Mouse (Mus musculus): ENCODE measurements around the gene Tmem136. TPM values are rescaled to one million over a fixed set of nuclear protein-coding genes. Genes with fewer than 3 reads are reported as not detected.
A peak's percentile ranks its signal among the peaks of the same experiment; 100 is the strongest.

The Tmem136 gene
- polyA plus RNA-seq, 1 experiment from 2014 or later: 15.2 TPM

- Histone ChIP-seq H3K9ac (no peak overlapping the region), H3K27ac (ENCODE audit: poor library complexity, severe bottlenecking) (no peak overlapping the region), H3K27me3 (replicated peaks) (no peaks in the 10 kb centered on the region), H3K4me1 (replicated peaks) (peaks cover 29% of the 10 kb centered on the region), H3K4me3 (no peak overlapping the region), H3K36me3 (no peaks in the 10 kb centered on the region), H3K9me3 (replicated peaks) (no peaks in the 10 kb centered on the region), H3K4me2 (no peak overlapping the region)
- ATAC-seq (ENCODE audit: insufficient number of reproducible peaks, low FRiP score): no peak
- 98% methylated on average over 1 of the region's 1 CpGs for WGBS
These were observed 41.8 kb downstream of the Tmem136 start for GRCm38 (mm10) chr9:43074611-43075010.

GRCm38 (mm10) chr9:43071741-43072140, 44.6 kb downstream of the Tmem136 start:
- no peak for ATAC-seq (ENCODE audit: insufficient number of reproducible peaks, low FRiP score)
- Histone ChIP-seq H3K27me3 (replicated peaks) (no peaks in the 10 kb centered on the region), H3K4me1 (replicated peaks) (peaks cover 40% of the 10 kb centered on the region), H3K36me3 (no peaks in the 10 kb centered on the region), H3K27ac (ENCODE audit: poor library complexity, severe bottlenecking) (no peak overlapping the region), H3K9ac (no peak overlapping the region), H3K4me3 (no peak overlapping the region), H3K4me2 (no peak overlapping the region), H3K9me3 (replicated peaks) (no peaks in the 10 kb centered on the region)
- 60% methylated on average over 2 of the region's 2 CpGs for WGBS

GRCm38 (mm10) chr9:43071176-43071575, 45.2 kb downstream of the Tmem136 start:
- H3K4me2 ChIP-seq: no peak overlapping the region
- H3K36me3 ChIP-seq: no peaks in the 10 kb centered on the region
- H3K9ac ChIP-seq: no peak overlapping the region
- no peak overlapping the region for H3K4me3 ChIP-seq
- no peak for ATAC-seq (ENCODE audit: insufficient number of reproducible peaks, low FRiP score)
- WGBS: 46% methylated on average over 4 of the region's 4 CpGs
- H3K9me3 ChIP-seq (replicated peaks): no peaks in the 10 kb centered on the region
- H3K4me1 ChIP-seq (replicated peaks): peaks cover 35% of the 10 kb centered on the region
- H3K27ac ChIP-seq (ENCODE audit: poor library complexity, severe bottlenecking): no peak overlapping the region
- no peaks in the 10 kb centered on the region for H3K27me3 ChIP-seq (replicated peaks)

- peaks cover 33% of the 10 kb centered on the region for H3K4me1 ChIP-seq (replicated peaks)
- H3K9me3 ChIP-seq (replicated peaks): no peaks in the 10 kb centered on the region
- no peaks in the 10 kb centered on the region for H3K27me3 ChIP-seq (replicated peaks)
- H3K27ac ChIP-seq (ENCODE audit: poor library complexity, severe bottlenecking): no peak overlapping the region
- no peak for ATAC-seq (ENCODE audit: insufficient number of reproducible peaks, low FRiP score)
- H3K4me2 ChIP-seq: no peak overlapping the region
- no peak overlapping the region for H3K4me3 ChIP-seq
- 80% methylated on average over 4 of the region's 4 CpGs for WGBS
- no peaks in the 10 kb centered on the region for H3K36me3 ChIP-seq
- H3K9ac ChIP-seq: no peak overlapping the region
These were observed 45.8 kb downstream of the Tmem136 start for GRCm38 (mm10) chr9:43070566-43070965.

GRCm38 (mm10) chr9:43070153-43070552, 46.2 kb downstream of the Tmem136 start:
- H3K4me2 ChIP-seq: no peak overlapping the region
- H3K9ac ChIP-seq: no peak overlapping the region
- peaks cover 34% of the 10 kb centered on the region for H3K4me1 ChIP-seq (replicated peaks)
- no peak for ATAC-seq (ENCODE audit: insufficient number of reproducible peaks, low FRiP score)
- 72% methylated on average over 2 of the region's 2 CpGs for whole genome bisulfite sequencing
- H3K27ac ChIP-seq (ENCODE audit: poor library complexity, severe bottlenecking): no peak overlapping the region
- no peaks in the 10 kb centered on the region for H3K36me3 ChIP-seq
- no peaks in the 10 kb centered on the region for H3K27me3 ChIP-seq (replicated peaks)
- no peaks in the 10 kb centered on the region for H3K9me3 ChIP-seq (replicated peaks)
- no peak overlapping the region for H3K4me3 ChIP-seq

GRCm38 (mm10) chr9:43067896-43068295, 48.5 kb downstream of the Tmem136 start:
- WGBS: 80% methylated on average over 3 of the region's 3 CpGs
- Histone ChIP-seq H3K27ac (ENCODE audit: poor library complexity, severe bottlenecking) (no peak overlapping the region), H3K4me1 (replicated peaks) (peaks cover 30% of the 10 kb centered on the region), H3K9me3 (replicated peaks) (no peaks in the 10 kb centered on the region), H3K4me3 (no peak overlapping the region), H3K9ac (no peak overlapping the region), H3K36me3 (no peaks in the 10 kb centered on the region), H3K4me2 (no peak overlapping the region), H3K27me3 (replicated peaks) (no peaks in the 10 kb centered on the region)
- no peak for ATAC-seq (ENCODE audit: insufficient number of reproducible peaks, low FRiP score)

GRCm38 (mm10) chr9:43065231-43065630, 51.1 kb downstream of the Tmem136 start:
- peaks cover 32% of the 10 kb centered on the region for H3K4me1 ChIP-seq (replicated peaks)
- no peaks in the 10 kb centered on the region for H3K9me3 ChIP-seq (replicated peaks)
- no peak overlapping the region for H3K4me2 ChIP-seq
- 79% methylated on average over 4 of the region's 4 CpGs for WGBS
- H3K9ac ChIP-seq: no peak overlapping the region
- no peaks in the 10 kb centered on the region for H3K27me3 ChIP-seq (replicated peaks)
- no peak for ATAC-seq (ENCODE audit: insufficient number of reproducible peaks, low FRiP score)
- H3K4me3 ChIP-seq: no peak overlapping the region
- H3K36me3 ChIP-seq: no peaks in the 10 kb centered on the region
- no peak overlapping the region for H3K27ac ChIP-seq (ENCODE audit: poor library complexity, severe bottlenecking)

GRCm38 (mm10) chr9:43061545-43061944, 54.8 kb downstream of the Tmem136 start:
- peaks cover 16% of the 10 kb centered on the region; the same call in 1 of the 2 replicates for H3K4me1 ChIP-seq (replicated peaks)
- 0 out of 2 replicates have a peak overlapping the region, but pooled peaks have one; percentile 21 for H3K27ac ChIP-seq (ENCODE audit: poor library complexity, severe bottlenecking)
- no peaks in the 10 kb centered on the region for H3K36me3 ChIP-seq
- H3K27me3 ChIP-seq (replicated peaks): no peaks in the 10 kb centered on the region
- no peak overlapping the region for H3K4me2 ChIP-seq
- no peak overlapping the region for H3K9ac ChIP-seq
- H3K9me3 ChIP-seq (replicated peaks): no peaks in the 10 kb centered on the region
- whole genome bisulfite sequencing: 85% methylated on average over 1 of the region's 1 CpGs
- H3K4me3 ChIP-seq: no peak overlapping the region
- no peak for ATAC-seq (ENCODE audit: insufficient number of reproducible peaks, low FRiP score)

Other genes with a start within 250 kb of the Tmem136 start
- gene Grik4, start 172.1 kb downstream of the Tmem136 start, polyA plus RNA-seq (2016; fragmentation: Nextera tagmentation; extraction: Ambion mirVana): 0.28 and 0.42 TPM in 2 replicates
- 13.3 and 13.9 TPM in 2 replicates for gene Arhgef12, start 9.3 kb downstream of the Tmem136 start, polyA plus RNA-seq (2016; fragmentation: Nextera tagmentation; extraction: Ambion mirVana)
- not detected in 2 replicates for gene Pou2f3, start 93.8 kb upstream of the Tmem136 start, polyA plus RNA-seq (2016; fragmentation: Nextera tagmentation; extraction: Ambion mirVana)
- gene Oaf, start 123.3 kb upstream of the Tmem136 start, polyA plus RNA-seq (2016; fragmentation: Nextera tagmentation; extraction: Ambion mirVana): 37.1 and 37.6 TPM in 2 replicates
- gene Trim29, start 194.3 kb upstream of the Tmem136 start, polyA plus RNA-seq (2016; fragmentation: Nextera tagmentation; extraction: Ambion mirVana): 0.06 and 0.29 TPM in 2 replicates

All from heart, embryonic 12.5 days (tissue).